Mouse (Mus musculus): ENCODE results near the gene Alkbh5. TPM values are rescaled to one million over a fixed set of nuclear protein-coding genes. Genes with fewer than 3 reads are reported as not detected.
"Not testable (repeated sequence)": the region's sequence is repeated elsewhere in the genome, so short reads cannot be mapped to it uniquely, and the experiment has no call there.

Alkbh5 gene
- polyA plus RNA-seq, 1 experiment from 2014 or later, result 25.9 TPM

DNA sequence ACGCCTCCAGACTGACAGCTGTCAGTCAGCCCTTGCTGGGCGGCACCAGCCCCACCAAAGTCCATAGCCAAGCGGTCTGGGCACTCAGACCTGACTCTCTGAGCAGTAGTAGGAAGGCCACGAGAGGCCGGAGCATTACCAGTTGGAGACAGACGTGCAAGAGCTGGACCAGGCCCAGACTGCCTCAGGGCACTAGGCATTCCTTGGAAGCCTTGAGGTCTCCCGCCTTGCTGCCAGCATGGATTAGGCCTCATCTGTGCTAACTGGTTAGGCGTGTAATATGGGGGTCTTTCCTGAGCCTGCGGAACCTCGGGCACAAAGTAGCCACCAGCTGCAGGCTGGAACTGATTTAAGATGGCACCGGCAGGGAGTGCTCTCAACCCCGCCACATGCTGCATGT, 37.8 kb downstream of the Alkbh5 start:
- ATAC-seq; H3K36me3 ChIP-seq (ENCODE audit: control insufficient read depth, insufficient read depth, low read length); H3K4me2 ChIP-seq (ENCODE audit: low read depth, low read length); H3K27ac ChIP-seq (ENCODE audit: low read length); H3K9ac ChIP-seq (ENCODE audit: low read depth, low read length); H3K27me3 ChIP-seq (replicated peaks; ENCODE audit: control insufficient read depth, insufficient read depth, low read length); H3K9me3 ChIP-seq (ENCODE audit: control insufficient read depth, low read length); H3K4me1 ChIP-seq (ENCODE audit: control insufficient read depth, insufficient read depth, low read length); H3K4me3 ChIP-seq (ENCODE audit: low read length): not testable (repeated sequence)
- WGBS, result 83% methylated on average over 10 of the region's 12 CpGs

Other genes with a start within 250 kb of the Alkbh5 start
- gene Tom1l2, start 183.5 kb upstream of the Alkbh5 start, polyA plus RNA-seq (2015; fragmentation: Nextera tagmentation; extraction: Ambion mirVana), result 29.6 and 33.8 TPM in 2 replicates
- 1.9 and 2.2 TPM in 2 replicates for gene Drc3, start 183.1 kb upstream of the Alkbh5 start, polyA plus RNA-seq (2015; fragmentation: Nextera tagmentation; extraction: Ambion mirVana)
- 20.4 and 22.4 TPM in 2 replicates for gene Gid4, start 119.2 kb upstream of the Alkbh5 start, polyA plus RNA-seq (2015; fragmentation: Nextera tagmentation; extraction: Ambion mirVana)
- gene Atpaf2, start 117.9 kb upstream of the Alkbh5 start, polyA plus RNA-seq (2015; fragmentation: Nextera tagmentation; extraction: Ambion mirVana), result 72.0 and 78.9 TPM in 2 replicates
- gene Drg2, start 81.8 kb upstream of the Alkbh5 start, polyA plus RNA-seq (2015; fragmentation: Nextera tagmentation; extraction: Ambion mirVana), result 102 and 107 TPM in 2 replicates
- 0.06 TPM in 2 replicates for gene Myo15, start 67.0 kb upstream of the Alkbh5 start, polyA plus RNA-seq (2015; fragmentation: Nextera tagmentation; extraction: Ambion mirVana)
- 30.3 TPM in 2 replicates for gene Llgl1, start 163.3 kb downstream of the Alkbh5 start, polyA plus RNA-seq (2015; fragmentation: Nextera tagmentation; extraction: Ambion mirVana)
- gene Flii, start 190.9 kb downstream of the Alkbh5 start, polyA plus RNA-seq (2015; fragmentation: Nextera tagmentation; extraction: Ambion mirVana), result 81.3 and 81.6 TPM in 2 replicates
- gene Mief2, start 192.0 kb downstream of the Alkbh5 start, polyA plus RNA-seq (2015; fragmentation: Nextera tagmentation; extraction: Ambion mirVana), result 9.8 and 10.7 TPM in 2 replicates
- 9.2 and 10.4 TPM in 2 replicates for gene Top3a, start 241.0 kb downstream of the Alkbh5 start, polyA plus RNA-seq (2015; fragmentation: Nextera tagmentation; extraction: Ambion mirVana)
- 5.9 and 7.5 TPM in 2 replicates for gene Smcr8, start 241.1 kb downstream of the Alkbh5 start, polyA plus RNA-seq (2015; fragmentation: Nextera tagmentation; extraction: Ambion mirVana)

All from intestine, embryonic 16.5 days (tissue).